ENCODE assay signal across 11 mouse cellular contexts in the genomic region with DNA sequence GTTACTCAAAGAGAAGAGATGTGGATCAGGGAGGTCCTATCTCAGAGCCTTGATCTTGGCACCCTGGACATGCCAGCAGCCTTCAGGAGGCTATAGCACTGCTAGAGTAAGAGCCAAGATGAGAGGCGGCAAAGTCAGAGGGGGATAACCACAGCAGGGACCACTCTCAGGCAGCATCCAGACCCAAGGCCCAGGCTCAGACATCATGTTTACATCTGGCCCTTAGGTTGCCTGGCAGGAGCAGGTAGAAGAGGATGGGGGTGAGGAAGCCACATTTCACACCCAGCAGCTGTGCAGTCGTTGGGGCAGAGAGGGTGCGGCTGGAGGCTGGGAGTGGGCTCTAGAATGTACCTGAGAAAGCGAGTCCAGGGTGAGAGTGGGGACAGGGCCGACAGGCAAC. TPM values are rescaled to one million over a fixed set of nuclear protein-coding genes. Genes with fewer than 3 reads are reported as not detected.
DNase-seq lines count a peak whose midpoint lies in the region; ATAC-seq and TF ChIP-seq lines count a peak whose summit lies in the region.
"Had no signal": no experiment of that assay in that cellular context is flagged by ENCODE, and none has a peak within 500 bp of the region (broad histone marks: within the 10 kb centered on the region; RNA-seq: fewer than 3 reads in every experiment).

No protein-coding gene starts in this region.

- ATAC-seq in heart, embryonic 16.5 days (replicated peaks; ENCODE audit: extremely low read depth, insufficient read depth, low FRiP score): no peak
- ATAC-seq in limb, embryonic 12.5 days (ENCODE audit: insufficient number of reproducible peaks, insufficient read depth, low FRiP score, low TSS enrichment, low read depth): no peak

- no peaks in the 10 kb centered on the region for H3K27me3 ChIP-seq in heart, embryonic 16.5 days (ENCODE audit: control insufficient read depth, insufficient read depth, low read length)
- H3K27me3 ChIP-seq in E14TG2a.4 (ENCODE audit: insufficient read depth, low read length): peaks cover 36% of the 10 kb centered on the region
- H3K27me3 ChIP-seq in limb, embryonic 12.5 days: peaks cover 31% of the 10 kb centered on the region

- no peaks in the 10 kb centered on the region for H3K9me3 ChIP-seq in heart, embryonic 16.5 days (replicated peaks; ENCODE audit: control insufficient read depth, low read length)
- no peaks in the 10 kb centered on the region for H3K9me3 ChIP-seq in E14TG2a.4 (ENCODE audit: low read length)
- no peaks in the 10 kb centered on the region for H3K9me3 ChIP-seq in limb, embryonic 12.5 days

- DNase-seq in embryo, embryonic 10.5 days (ENCODE audit: low spot score): peak; percentile 2
- DNase-seq in embryo, embryonic 10 days (ENCODE audit: low spot score): no peak
- no peak for DNase-seq in heart, adult 9 months (ENCODE audit: low spot score in 2 of 2)
- DNase-seq in cerebellum, postnatal 25 days: no peak
- DNase-seq in c-Kit-positive CD71-positive TER-119-positive erythroid progenitor cells, embryonic 14.5 days (ENCODE audit: low spot score): no peak
- DNase-seq: embryo, embryonic 11 days; layer of hippocampus, adult 9-11 months; lung, postnatal 36 days had no signal

- peaks cover 21% of the 10 kb centered on the region for H3K36me3 ChIP-seq in heart, embryonic 16.5 days (ENCODE audit: control insufficient read depth, insufficient read depth)
- peaks cover 10% of the 10 kb centered on the region; the same call in 1 of the 2 replicates for H3K36me3 ChIP-seq in E14TG2a.4 (ENCODE audit: insufficient read depth, low read length)
- H3K36me3 ChIP-seq in limb, embryonic 12.5 days: no peaks in the 10 kb centered on the region

- H3K9ac ChIP-seq in heart, embryonic 16.5 days (ENCODE audit: low read length): peak overlapping the region; percentile 55
- no peak overlapping the region for H3K9ac ChIP-seq in limb, embryonic 12.5 days (replicated peaks)

- peak overlapping the region; percentile 8; the same call in 1 of the 2 replicates for H3K4me2 ChIP-seq in heart, embryonic 16.5 days (ENCODE audit: low read depth, low read length)
- H3K4me2 ChIP-seq in limb, embryonic 12.5 days: no peak overlapping the region; the same call in 1 of the 2 replicates

- no peak for TF ChIP-seq CTCF in E14TG2a.4 (conservative IDR thresholded peaks at IDR 0.05; ENCODE audit: low read length)

- peaks cover 35% of the 10 kb centered on the region for H3K4me1 ChIP-seq in heart, embryonic 16.5 days (ENCODE audit: control insufficient read depth, insufficient read depth, low read length)
- H3K4me1 ChIP-seq in E14TG2a.4 (replicated peaks; ENCODE audit: low read depth, low read length): peaks cover 61% of the 10 kb centered on the region
- H3K4me1 ChIP-seq in limb, embryonic 12.5 days (replicated peaks): peaks cover 37% of the 10 kb centered on the region

- H3K4me3 ChIP-seq in heart, embryonic 16.5 days (ENCODE audit: low read length): no peak overlapping the region
- peak overlapping the region; percentile 77 for H3K4me3 ChIP-seq in E14TG2a.4 (replicated peaks; ENCODE audit: low read length)
- H3K4me3 ChIP-seq in limb, embryonic 12.5 days (replicated peaks): no peak overlapping the region

- 51% methylated on average over 5 of the region's 5 CpGs for WGBS in heart, embryonic 16.5 days
- 53% methylated on average over 5 of the region's 5 CpGs for WGBS in limb, embryonic 12.5 days

- peak overlapping the region; percentile 82 for H3K27ac ChIP-seq in heart, embryonic 16.5 days (ENCODE audit: low read length)
- 0 out of 2 replicates have a peak overlapping the region, but pooled peaks have one; percentile 7 for H3K27ac ChIP-seq in limb, embryonic 12.5 days

RNA-seq across cellular contexts. Expression of a gene that starts 30.5 kb away (rescaled TPM):
- polyA plus RNA-seq in heart, embryonic 16.5 days (2015; fragmentation: Nextera tagmentation; extraction: Ambion mirVana): 18.0 and 25.2 TPM in 2 replicates
- polyA plus RNA-seq in limb, embryonic 12.5 days (2016; fragmentation: Nextera tagmentation; extraction: Ambion mirVana): 4.9 and 5.4 TPM in 2 replicates

RNA-seq across cellular contexts. Expression of a gene that starts 43.7 kb away (rescaled TPM):
- 27.3 and 31.9 TPM in 2 replicates for polyA plus RNA-seq in heart, embryonic 16.5 days (2015; fragmentation: Nextera tagmentation; extraction: Ambion mirVana)
- 5.2 and 6.1 TPM in 2 replicates for polyA plus RNA-seq in limb, embryonic 12.5 days (2016; fragmentation: Nextera tagmentation; extraction: Ambion mirVana)
